In the genomic region with DNA sequence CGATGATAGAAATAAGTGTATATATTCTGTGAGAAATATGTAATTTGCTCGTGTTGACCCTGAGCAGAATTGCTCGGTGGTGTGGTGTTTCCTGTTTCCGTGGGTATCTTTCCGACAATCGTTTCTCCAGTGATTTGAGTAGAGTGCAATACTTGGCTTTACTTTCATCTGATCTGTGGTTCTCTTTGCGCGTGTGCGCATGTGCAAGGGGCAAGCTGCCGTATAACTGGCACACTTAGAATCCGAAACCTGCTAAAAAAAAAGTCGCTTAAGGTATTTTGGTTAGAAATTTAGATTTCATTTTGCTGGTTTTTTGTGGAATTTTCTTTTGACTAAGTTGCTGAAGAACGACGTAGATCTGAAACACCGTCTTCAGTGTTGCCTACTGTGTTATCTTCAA, we compare ENCODE assay signal across 38 mouse cellular contexts. TPM values are rescaled to one million over a fixed set of nuclear protein-coding genes. Genes with fewer than 3 reads are reported as not detected.
"Had no signal": no experiment of that assay in that cellular context is flagged by ENCODE, and none has a peak within 500 bp of the region (broad histone marks: within the 10 kb centered on the region; RNA-seq: fewer than 3 reads in every experiment).

No protein-coding gene starts in this region.

- H3K27me3 ChIP-seq: limb, embryonic 12.5 days; limb, embryonic 13.5 days; limb, embryonic 15.5 days; liver, embryonic 13.5 days; lung, embryonic 15.5 days; midbrain, embryonic 12.5 days; midbrain, embryonic 13.5 days; midbrain, embryonic 15.5 days; neural tube, embryonic 12.5 days had no signal

- H3K27ac ChIP-seq: limb, embryonic 10.5 days; limb, embryonic 12.5 days; limb, embryonic 13.5 days; limb, embryonic 15.5 days; liver, embryonic 12.5 days; liver, embryonic 13.5 days; liver, embryonic 14.5 days; liver, embryonic 15.5 days; lung, embryonic 15.5 days; macrophage; midbrain, embryonic 10.5 days; midbrain, embryonic 12.5 days; midbrain, embryonic 13.5 days; midbrain, embryonic 15.5 days; neural tube, embryonic 12.5 days had no signal

- H3K4me1 ChIP-seq: limb, embryonic 10.5 days; limb, embryonic 12.5 days; limb, embryonic 13.5 days; limb, embryonic 15.5 days; liver, embryonic 12.5 days; liver, embryonic 13.5 days; liver, embryonic 15.5 days; lung, embryonic 15.5 days; midbrain, embryonic 10.5 days; midbrain, embryonic 12.5 days; midbrain, embryonic 13.5 days; midbrain, embryonic 15.5 days; neural tube, embryonic 12.5 days had no signal

- H3K4me2 ChIP-seq: limb, embryonic 12.5 days; limb, embryonic 13.5 days; limb, embryonic 15.5 days; liver, embryonic 11.5 days; liver, embryonic 12.5 days; liver, embryonic 13.5 days; liver, embryonic 15.5 days; lung, embryonic 14.5 days; lung, embryonic 15.5 days; midbrain, embryonic 11.5 days; midbrain, embryonic 12.5 days; midbrain, embryonic 13.5 days; midbrain, embryonic 15.5 days; neural tube, embryonic 12.5 days had no signal

- H3K9ac ChIP-seq: limb, embryonic 12.5 days; limb, embryonic 13.5 days; limb, embryonic 15.5 days; liver, embryonic 12.5 days; liver, embryonic 13.5 days; liver, embryonic 14.5 days; liver, embryonic 15.5 days; liver, postnatal 0 days; lung, embryonic 14.5 days; lung, embryonic 15.5 days; midbrain, embryonic 12.5 days; midbrain, embryonic 13.5 days; midbrain, embryonic 15.5 days; neural tube, embryonic 12.5 days had no signal

- H3K36me3 ChIP-seq: liver, embryonic 12.5 days; liver, embryonic 13.5 days; liver, embryonic 15.5 days; lung, embryonic 15.5 days had no signal

- H3K9me3 ChIP-seq: limb, embryonic 10.5 days; limb, embryonic 12.5 days; limb, embryonic 13.5 days; limb, embryonic 15.5 days; liver, embryonic 12.5 days; liver, embryonic 13.5 days; liver, embryonic 15.5 days; lung, embryonic 15.5 days; megakaryocyte, embryonic 14.5 days; midbrain, embryonic 10.5 days; midbrain, embryonic 12.5 days; midbrain, embryonic 13.5 days; midbrain, embryonic 15.5 days; neural tube, embryonic 12.5 days had no signal

- ATAC-seq: liver, embryonic 12.5 days; liver, postnatal 0 days; lung, postnatal 0 days; midbrain, embryonic 13.5 days; midbrain, embryonic 15.5 days; midbrain, embryonic 16.5 days had no signal

- DNase-seq: left cerebral cortex, postnatal 4 days; liver; liver, embryonic 13.5 days; liver, postnatal 0 days; lung, adult 18-20 months; lung, adult 2 months; lung, embryonic 14.5 days; lung, postnatal 10 days; lung, postnatal 14 days; lung, postnatal 36 days; lung, postnatal 4 days; midbrain, embryonic 14.5 days had no signal

- H3K4me3 ChIP-seq: limb, embryonic 10.5 days; limb, embryonic 12.5 days; limb, embryonic 13.5 days; limb, embryonic 15.5 days; liver, embryonic 12.5 days; liver, embryonic 13.5 days; liver, embryonic 15.5 days; lung, embryonic 15.5 days; megakaryocyte, embryonic 14.5 days; midbrain, embryonic 10.5 days; midbrain, embryonic 12.5 days; midbrain, embryonic 13.5 days; midbrain, embryonic 15.5 days; myocyte; neural tube, embryonic 12.5 days had no signal

RNA-seq across cellular contexts. Expression of a gene that starts 18.3 kb away (rescaled TPM):
- total RNA-seq: liver, adult 2 months; megakaryocyte progenitor cell, adult 5-6 weeks; megakaryocyte, adult 5-6 weeks; megakaryocyte-erythroid progenitor cell, adult 5-6 weeks; monocyte, adult 5-6 weeks had no signal
- polyA plus RNA-seq: liver, adult 2 months; lung, adult 2 months; lung, postnatal 0 days; macrophage; myocyte had no signal

RNA-seq across cellular contexts. Expression of a gene that starts 41.3 kb away (rescaled TPM):
- total RNA-seq: liver, adult 2 months; megakaryocyte, adult 5-6 weeks; megakaryocyte-erythroid progenitor cell, adult 5-6 weeks; midbrain, postnatal 0 days; monocyte, adult 5-6 weeks had no signal
- polyA plus RNA-seq: liver, adult 2 months; lung, adult 2 months; macrophage had no signal
